Mouse (Mus musculus) CH12.LX (cell line): Measurements from ENCODE around the gene U2af2. TPM values are rescaled to one million over a fixed set of nuclear protein-coding genes. Genes with fewer than 3 reads are reported as not detected.
A peak's percentile ranks its signal among the peaks of the same experiment; 100 is the strongest.

ENCODE experiments used
- DNase-seq: peaks from one replicate; pipeline ENCODE4 v3.0.0-alpha.2; 2013; ENCODE audit errors: extremely low read depth
- H3K27ac ChIP-seq: 2 replicates; pipeline ENCODE4 v1.5.1; 2012; ENCODE audit warnings: low read depth, mild to moderate bottlenecking, control low read depth, moderate library complexity; ENCODE audit not compliant: insufficient read depth
- H3K27me3 ChIP-seq: replicated peaks from 2 replicates; pipeline ENCODE3; 2012; ENCODE audit warnings: inconsistent platforms
- H3K36me3 ChIP-seq, 2 experiments: replicated peaks in 1 of 2; 2 replicates each; pipeline versions ENCODE3 to v1.6.1; 2012; ENCODE audit warnings: inconsistent platforms in 1 of 2, low read length in 1 of 2, mild to moderate bottlenecking in 1 of 2, mixed read lengths in 1 of 2, moderate library complexity in 1 of 2; ENCODE audit not compliant: control insufficient read depth in 1 of 2, insufficient read depth in 1 of 2
- H3K4me1 ChIP-seq, 2 experiments: 2 replicates each; pipeline ENCODE4 v1.6.1; 2012; ENCODE audit warnings: inconsistent platforms in 1 of 2, moderate library complexity in 1 of 2; ENCODE audit not compliant: insufficient read depth in 2 of 2, control insufficient read depth in 1 of 2
- H3K4me2 ChIP-seq: 2 replicates; pipeline ENCODE4 v1.6.1; 2012; ENCODE audit warnings: low read depth, mild to moderate bottlenecking, control low read depth; ENCODE audit not compliant: poor library complexity, insufficient read depth, severe bottlenecking
- H3K4me3 ChIP-seq, 3 experiments: fragments of 150-350 bp in 1 of 3; sonication (generic) in 1 of 3; replicated peaks in 1 of 3; 2 replicates each; pipeline versions ENCODE3 to v1.5.1; 2011 to 2012; ENCODE audit warnings: low read depth in 2 of 3, low read length in 2 of 3, mild to moderate bottlenecking in 2 of 3, moderate library complexity in 2 of 3, control low read depth in 1 of 3, improper control_type of control experiment in 1 of 3, inconsistent platforms in 1 of 3, mixed read lengths in 1 of 3; ENCODE audit not compliant: poor library complexity in 1 of 3
- H3K79me2 ChIP-seq: replicated peaks from 2 replicates; pipeline ENCODE4 v1.6.1; 2012; ENCODE audit warnings: mild to moderate bottlenecking, moderate library complexity; ENCODE audit not compliant: control insufficient read depth, poor library complexity, insufficient read depth, severe bottlenecking; ENCODE audit errors: extremely low read depth
- H3K9ac ChIP-seq: 2 replicates; pipeline ENCODE4 v1.6.1; 2012; ENCODE audit warnings: low read depth, mild to moderate bottlenecking, control low read depth, moderate library complexity; ENCODE audit not compliant: insufficient read depth
- H3K9me3 ChIP-seq: replicated peaks from 2 replicates; pipeline ENCODE3; 2012; ENCODE audit warnings: low read length, inconsistent platforms, mixed read lengths
- CHD1 ChIP-seq: IDR thresholded peaks from 2 replicates; pipeline ENCODE4 v1.6.1; 2012; ENCODE audit warnings: low read depth, low read length, improper control_type of control experiment, inconsistent platforms
- CHD2 ChIP-seq: IDR thresholded peaks from 2 replicates; pipeline ENCODE4 v1.6.1; 2011; ENCODE audit warnings: low read length, improper control_type of control experiment
- E2F4 ChIP-seq: IDR thresholded peaks from 2 replicates; pipeline ENCODE4 v1.6.1; 2011; ENCODE audit warnings: low read depth, low read length, improper control_type of control experiment; ENCODE audit not compliant: insufficient replicate concordance
- ELF1 ChIP-seq: IDR thresholded peaks from 2 replicates; pipeline ENCODE4 v1.6.1; 2014; ENCODE audit warnings: low read depth, mild to moderate bottlenecking, inconsistent platforms, low read length, improper control_type of control experiment
- EP300 ChIP-seq: IDR thresholded peaks from 2 replicates; pipeline ENCODE4 v1.6.1; 2011; ENCODE audit warnings: low read length, improper control_type of control experiment
- ETS1 ChIP-seq: conservative IDR thresholded peaks from 2 replicates; pipeline ENCODE4 v1.6.1; 2012; ENCODE audit warnings: low read depth, mild to moderate bottlenecking, inconsistent platforms, low read length, improper control_type of control experiment, moderate library complexity
- GABPA ChIP-seq: IDR thresholded peaks from 2 replicates; pipeline ENCODE4 v1.6.1; 2012; ENCODE audit warnings: low read depth, low read length, improper control_type of control experiment, inconsistent platforms; ENCODE audit not compliant: insufficient replicate concordance
- HCFC1 ChIP-seq: IDR thresholded peaks from 2 replicates; pipeline ENCODE4 v1.6.1; 2012; ENCODE audit warnings: low read depth, mild to moderate bottlenecking, inconsistent platforms, low read length, improper control_type of control experiment
- IRF4 ChIP-seq: IDR thresholded peaks from 2 replicates; pipeline ENCODE4 v1.6.1; 2014; ENCODE audit warnings: low read depth, mild to moderate bottlenecking, inconsistent platforms, low read length, improper control_type of control experiment
- JUN ChIP-seq: IDR thresholded peaks from 2 replicates; pipeline ENCODE4 v1.6.1; 2011; ENCODE audit warnings: low read depth, mild to moderate bottlenecking, low read length, improper control_type of control experiment, moderate library complexity; ENCODE audit not compliant: insufficient read depth
- JUND ChIP-seq: conservative IDR thresholded peaks from 2 replicates; pipeline ENCODE4 v1.6.1; 2011; ENCODE audit warnings: low read depth, low read length, improper control_type of control experiment
- MAFK ChIP-seq: IDR thresholded peaks from 2 replicates; pipeline ENCODE4 v1.6.1; 2011; ENCODE audit warnings: low read length, improper control_type of control experiment; ENCODE audit not compliant: insufficient replicate concordance
- MAX ChIP-seq: IDR thresholded peaks from 2 replicates; pipeline ENCODE4 v1.6.1; 2011; ENCODE audit warnings: low read length, improper control_type of control experiment
- MAZ ChIP-seq: IDR thresholded peaks from 2 replicates; pipeline ENCODE4 v1.6.1; 2012; ENCODE audit warnings: low read depth, mild to moderate bottlenecking, inconsistent platforms, low read length, improper control_type of control experiment, moderate library complexity
- MEF2A ChIP-seq: IDR thresholded peaks from 2 replicates; pipeline ENCODE4 v1.6.1; 2014; ENCODE audit warnings: low read depth, mild to moderate bottlenecking, inconsistent platforms, low read length, improper control_type of control experiment, borderline replicate concordance
- MXI1 ChIP-seq: IDR thresholded peaks from 2 replicates; pipeline ENCODE4 v1.6.1; 2011; ENCODE audit warnings: mild to moderate bottlenecking, low read depth, low read length, improper control_type of control experiment
- MYC ChIP-seq: IDR thresholded peaks from 2 replicates; pipeline ENCODE4 v1.6.1; 2011; ENCODE audit warnings: low read depth, mild to moderate bottlenecking, improper control_type of control experiment, low read length
- NELFE ChIP-seq: IDR thresholded peaks from 2 replicates; pipeline ENCODE4 v1.6.1; 2011; ENCODE audit warnings: low read depth, low read length, improper control_type of control experiment
- NRF1 ChIP-seq: IDR thresholded peaks from 2 replicates; pipeline ENCODE4 v1.6.1; 2014; ENCODE audit warnings: low read depth, mild to moderate bottlenecking, inconsistent platforms, low read length, improper control_type of control experiment, moderate library complexity
- PAX5 ChIP-seq: IDR thresholded peaks from 2 replicates; pipeline ENCODE4 v1.6.1; 2012; ENCODE audit warnings: low read length, inconsistent platforms, mixed read lengths
- POLR2A ChIP-seq: IDR thresholded peaks from 2 replicates; pipeline ENCODE4 v1.6.1; 2011; ENCODE audit warnings: low read depth, mild to moderate bottlenecking, improper control_type of control experiment, low read length
- POLR2AphosphoS2 ChIP-seq: IDR thresholded peaks from 2 replicates; pipeline ENCODE4 v1.6.1; 2011; ENCODE audit warnings: low read depth, low read length, improper control_type of control experiment
- RAD21 ChIP-seq: IDR thresholded peaks from 2 replicates; pipeline ENCODE4 v1.6.1; 2011; ENCODE audit warnings: low read depth, mild to moderate bottlenecking, low read length, improper control_type of control experiment, moderate library complexity
- RCOR1 ChIP-seq: conservative IDR thresholded peaks from 2 replicates; pipeline ENCODE4 v1.6.1; 2012; ENCODE audit warnings: low read depth, mild to moderate bottlenecking, inconsistent platforms, low read length, improper control_type of control experiment
- SIN3A ChIP-seq: IDR thresholded peaks from 2 replicates; pipeline ENCODE4 v1.6.1; 2012; ENCODE audit warnings: low read length, improper control_type of control experiment, inconsistent platforms
- SMC3 ChIP-seq: IDR thresholded peaks from 2 replicates; pipeline ENCODE4 v1.6.1; 2011; ENCODE audit warnings: low read depth, low read length, improper control_type of control experiment
- TBP ChIP-seq: conservative IDR thresholded peaks from 2 replicates; pipeline ENCODE4 v1.6.1; 2011; ENCODE audit warnings: low read depth, low read length, improper control_type of control experiment
- TCF12 ChIP-seq: IDR thresholded peaks from 2 replicates; pipeline ENCODE4 v1.6.1; 2014; ENCODE audit warnings: low read depth, mild to moderate bottlenecking, inconsistent platforms, low read length, improper control_type of control experiment
- ZC3H11A ChIP-seq: IDR thresholded peaks from 2 replicates; pipeline ENCODE4 v1.6.1; 2012; ENCODE audit warnings: low read depth, mild to moderate bottlenecking, inconsistent platforms, low read length, improper control_type of control experiment
- ZMIZ1 ChIP-seq: IDR thresholded peaks from 2 replicates; pipeline ENCODE4 v1.6.1; 2012; ENCODE audit warnings: low read depth, mild to moderate bottlenecking, inconsistent platforms, low read length, improper control_type of control experiment
- ZNF384 ChIP-seq: IDR thresholded peaks from 2 replicates; pipeline ENCODE4 v1.6.1; 2012; ENCODE audit warnings: low read depth, low read length, improper control_type of control experiment, inconsistent platforms
- dilution Hi-C: fragments of 300-500 bp; cut with MboI; formaldehyde crosslinking; loops from 2 replicates; pipeline ENCODE4 v1.14.3; 2020; ENCODE audit warnings: low sequenced_read_pairs; ENCODE audit not compliant: extremely low pct_unique_long_range_greater_than_20kb, extremely low pct_ligation_motif_present
- in situ Hi-C: fragments of 300-500 bp; cut with MboI; formaldehyde crosslinking; loops from 3 replicates; pipeline ENCODE4 v1.14.3; 2019; ENCODE audit warnings: low sequenced_read_pairs, low pct_ligation_motif_present, low pct_unique_long_range_greater_than_20kb, mixed read lengths
- polyA plus RNA-seq: library from polyadenylated mRNA; unstranded; fragments of >175 nt; gene quantifications from 2 replicates; pipeline ENCODE4 v1.2.1, GENCODE M21; 2012; ENCODE audit warnings: low read depth; ENCODE audit not compliant: insufficient read length
- total RNA-seq, 2 experiments: library from RNA; depleted of rRNA; stranded (reverse); fragments of 300-350 nt in 1 of 2; fragments of >200 nt in 1 of 2; gene quantifications; 2 replicates each; pipeline ENCODE4 v1.2.3; 2012 to 2014

Gene U2af2
- total and polyA plus RNA-seq, 3 experiments, result 293 to 449 (median 295) TPM

- H3K9me3 ChIP-seq, result no peaks in the 10 kb centered on the region
- peak overlapping the region; percentile 65; the same call in 1 of the 2 replicates for H3K4me2 ChIP-seq
- H3K27ac ChIP-seq, result no peak overlapping the region
- 0 out of 2 replicates have a peak, but pooled peaks cover 5% of the 10 kb centered on the region for H3K79me2 ChIP-seq
- in situ Hi-C loops, result no loop called here
- no peak for TF ChIP-seq SIN3A
- no peak for TF ChIP-seq ZNF384
- no peak for TF ChIP-seq JUND
- no peak for TF ChIP-seq MAFK
- no peak for TF ChIP-seq ZMIZ1
- no peak for TF ChIP-seq E2F4
- TF ChIP-seq ZC3H11A, result no peak
- TF ChIP-seq MEF2A, result no peak
- TF ChIP-seq PAX5, result no peak
- TF ChIP-seq JUN, result no peak
- no peak for TF ChIP-seq TBP
- TF ChIP-seq IRF4, result no peak
- no peak for TF ChIP-seq NRF1
- no peak for TF ChIP-seq MXI1
- no peak for TF ChIP-seq SMC3
- H3K4me3 ChIP-seq, result peak overlapping the region in 1 of 3 experiments; percentile 57
- H3K27me3 ChIP-seq, result no peaks in the 10 kb centered on the region
- peaks cover 4 to 17% of the 10 kb centered on the region in 2 experiments for H3K4me1 ChIP-seq
- no peak for DNase-seq
- peak overlapping the region; percentile 96 for H3K9ac ChIP-seq
- dilution Hi-C loops, result no loop called here
- H3K36me3 ChIP-seq, result peaks cover 9 to 46% of the 10 kb centered on the region in 2 experiments
Observed at GRCm38 (mm10) chr7:5037467-5037866, 24.5 kb upstream of the U2af2 start.

GRCm38 (mm10) chr7:5038109-5038732 lies 23.7 kb upstream of the U2af2 start, which contains the start of gene Zfp784:
Gene Zfp784, minus strand, starts transcription at chr7:5038446.
- Histone ChIP-seq H3K9me3 (no peaks in the 10 kb centered on the region), H3K27ac (peak within 1 kb of the TSS; percentile 87), H3K4me2 (peak within 1 kb of the TSS; percentile 89), H3K9ac (peak within 1 kb of the TSS; percentile 96), H3K36me3 (peaks cover 3 to 39% of the 10 kb centered on the region in 2 experiments), H3K4me1 (peaks cover 4 to 17% of the 10 kb centered on the region in 2 experiments), H3K27me3 (no peaks in the 10 kb centered on the region), H3K4me3 (peak within 1 kb of the TSS; percentile 57 to 90 (median 83)), H3K79me2 (0 out of 2 replicates have a peak, but pooled peaks cover 5% of the 10 kb centered on the region)
- in situ Hi-C loops (no loop called here), dilution Hi-C loops (no loop called here)
- DNase-seq, result peak; percentile 86
- no peak for TF ChIP-seq EP300
- no peak for TF ChIP-seq ZC3H11A
- no peak; the same call in 1 of the 2 replicates for TF ChIP-seq ETS1
- TF ChIP-seq MAZ, result peak; percentile 75; the same call in 1 of the 2 replicates
- TF ChIP-seq HCFC1, result peak; percentile 67
- peak; percentile 96 for TF ChIP-seq NRF1
- TF ChIP-seq NELFE, result peak; percentile 87
- peak; percentile 83; the same call in 1 of the 2 replicates for TF ChIP-seq POLR2AphosphoS2
- no peak for TF ChIP-seq RAD21
- peak; percentile 24; the same call in 1 of the 2 replicates for TF ChIP-seq MAX
- TF ChIP-seq E2F4, result peak; percentile 27; the same call in 1 of the 2 replicates
- TF ChIP-seq TBP, result no peak
- TF ChIP-seq MYC, result peak; percentile 41; the same call in 1 of the 2 replicates
- no peak for TF ChIP-seq RCOR1
- peak; percentile 89 for TF ChIP-seq POLR2A
- peak; percentile 76; the same call in 1 of the 2 replicates for TF ChIP-seq TCF12
- 0 out of 2 replicates have a peak, but pooled peaks have one; percentile 30 for TF ChIP-seq MEF2A
- TF ChIP-seq ELF1, result peak; percentile 62
- no peak for TF ChIP-seq CHD1
- no peak for TF ChIP-seq CHD2
- TF ChIP-seq JUND, result no peak
- peak; percentile 43; the same call in 1 of the 2 replicates for TF ChIP-seq MXI1
- no peak for TF ChIP-seq GABPA
